In genomic region chr9:108780959-108781358, GRCm38 (mm10) we compare ENCODE assay signal across 22 mouse cellular contexts. TPM values are rescaled to one million over a fixed set of nuclear protein-coding genes. Genes with fewer than 3 reads are reported as not detected.
A peak's percentile ranks its signal among the peaks of the same experiment; 100 is the strongest.
DNase-seq lines count a peak whose midpoint lies in the region; ATAC-seq and TF ChIP-seq lines count a peak whose summit lies in the region.
"Had no signal": no experiment of that assay in that cellular context is flagged by ENCODE, and none has a peak within 500 bp of the region (broad histone marks: within the 10 kb centered on the region; RNA-seq: fewer than 3 reads in every experiment).

No protein-coding gene starts in this region.

- DNase-seq in heart, adult 11 months = peak; percentile 93
- no peak for DNase-seq in heart, adult 18-20 months
- peak; percentile 77 for DNase-seq in kidney, adult 2 months
- peak; percentile 74 for DNase-seq in kidney, adult 9 months
- peak; percentile 64 for DNase-seq in testis, postnatal 10 days (ENCODE audit: low spot score)
- DNase-seq in adrenal gland, adult 2 months = no peak
- DNase-seq: adrenal gland, postnatal 25 days; cerebellum, adult 8-10 months; gastrocnemius, postnatal 10 days; heart, adult 2 months; left cerebral cortex, postnatal 4 days; liver; lung, postnatal 36 days; spleen, adult 18-20 months had no signal

- ATAC-seq in kidney, embryonic 15.5 days (replicated peaks; ENCODE audit: low FRiP score) = no peak
- ATAC-seq: inflammation-experienced regulatory T-cells, adult 6 months; midbrain, embryonic 15.5 days had no signal

- 37% methylated on average over 5 of the region's 5 CpGs for WGBS in kidney, adult 2 months
- 59% methylated on average over 5 of the region's 5 CpGs for WGBS in kidney, embryonic 15.5 days

- TF ChIP-seq CTCF in kidney, adult 2 months (conservative IDR thresholded peaks at IDR 0.05; ENCODE audit: insufficient read depth, insufficient read length, low read depth, low read length) = no peak

- H3K4me1 ChIP-seq in kidney, adult 2 months (ENCODE audit: control insufficient read depth, insufficient read depth, low read length) = peaks cover 20% of the 10 kb centered on the region
- H3K4me1 ChIP-seq in kidney, embryonic 15.5 days = peaks cover 27% of the 10 kb centered on the region

- H3K9me3 ChIP-seq in kidney, embryonic 15.5 days (replicated peaks) = no peaks in the 10 kb centered on the region
- H3K9me3 ChIP-seq: forebrain, embryonic 12.5 days; G1E; hindbrain, embryonic 13.5 days; midbrain, embryonic 15.5 days had no signal

- H3K36me3 ChIP-seq in kidney, adult 2 months (ENCODE audit: control insufficient read depth, insufficient read depth, low read length) = no peaks in the 10 kb centered on the region
- H3K36me3 ChIP-seq in kidney, embryonic 15.5 days = peaks cover under 1% of the 10 kb centered on the region; the same call in 1 of the 2 replicates
- H3K36me3 ChIP-seq: hindbrain, embryonic 13.5 days; midbrain, embryonic 15.5 days had no signal

- no peak overlapping the region for H3K4me2 ChIP-seq in kidney, embryonic 15.5 days
- H3K4me2 ChIP-seq: forebrain, embryonic 12.5 days; hindbrain, embryonic 13.5 days; midbrain, embryonic 15.5 days had no signal

- H3K9ac ChIP-seq in kidney, embryonic 15.5 days = no peak overlapping the region
- H3K9ac ChIP-seq: forebrain, embryonic 12.5 days; midbrain, embryonic 15.5 days had no signal

- no peak overlapping the region for H3K4me3 ChIP-seq in kidney, adult 2 months (ENCODE audit: insufficient read depth, low read depth, low read length)
- no peak overlapping the region for H3K4me3 ChIP-seq in kidney, embryonic 15.5 days (replicated peaks)
- H3K4me3 ChIP-seq: forebrain, embryonic 12.5 days; heart, adult 2 months; hindbrain, embryonic 13.5 days; left cerebral cortex, adult 2 months; midbrain, embryonic 15.5 days; myocyte had no signal

- no peaks in the 10 kb centered on the region for H3K27me3 ChIP-seq in kidney, adult 2 months (replicated peaks; ENCODE audit: control insufficient read depth, insufficient read depth, low read length)
- H3K27me3 ChIP-seq in kidney, embryonic 15.5 days = no peaks in the 10 kb centered on the region
- H3K27me3 ChIP-seq: forebrain, embryonic 12.5 days; midbrain, embryonic 15.5 days had no signal

- no peak for TF ChIP-seq POLR2A in kidney, adult 2 months (IDR thresholded peaks at IDR 0.05; ENCODE audit: low read depth, low read length)

- peak overlapping the region; percentile 21 for H3K27ac ChIP-seq in kidney, adult 2 months (ENCODE audit: insufficient read depth, low read depth, low read length)
- H3K27ac ChIP-seq in kidney, embryonic 15.5 days = no peak overlapping the region
- H3K27ac ChIP-seq: forebrain, embryonic 12.5 days; heart, adult 2 months; hindbrain, embryonic 13.5 days; left cerebral cortex, adult 2 months; midbrain, embryonic 15.5 days had no signal

RNA-seq across cellular contexts. Expression of gene Ip6k2, which starts 2.6 kb away (rescaled TPM):
- 10 to 100 TPM; 16.7 to 24.8 TPM for total RNA-seq in heart, adult 18-20 months (2021)
- polyA plus RNA-seq in kidney, adult 2 months (2012; rRNA removed) = 68.3 and 78.0 TPM in 2 replicates
- 96.4 and 106 TPM in 2 replicates for polyA plus RNA-seq in kidney, embryonic 15.5 days (2015; fragmentation: Nextera tagmentation; extraction: Ambion mirVana)
- 10 to 100 TPM; 82.9 to 85.9 TPM for total RNA-seq in adrenal gland, adult 2 months (2021)
- 73.4 and 92.1 TPM in 2 replicates for polyA plus RNA-seq in adrenal gland, adult 2 months (2012; rRNA removed)

RNA-seq across cellular contexts. Expression of gene Nckipsd, which starts 27.2 kb away (rescaled TPM):
- total RNA-seq in heart, adult 18-20 months (2021) = 1 to 10 TPM; 8.6 to 9.6 TPM
- polyA plus RNA-seq in kidney, adult 2 months (2012; rRNA removed) = 19.1 and 24.1 TPM in 2 replicates
- 12.0 and 16.3 TPM in 2 replicates for polyA plus RNA-seq in kidney, embryonic 15.5 days (2015; fragmentation: Nextera tagmentation; extraction: Ambion mirVana)
- total RNA-seq in adrenal gland, adult 2 months (2021) = 10 to 100 TPM; 11.1 to 12.0 TPM
- polyA plus RNA-seq in adrenal gland, adult 2 months (2012; rRNA removed) = 43.1 and 54.5 TPM in 2 replicates

RNA-seq across cellular contexts. Expression of gene Celsr3, which starts 45.2 kb away (rescaled TPM):
- under 1 TPM in 1 of 2 experiments, not detected in 1; 0.03 TPM for total RNA-seq in heart, adult 18-20 months (2021)
- 0.18 and 0.19 TPM in 2 replicates for polyA plus RNA-seq in kidney, adult 2 months (2012; rRNA removed)
- 0.13 and 0.26 TPM in 2 replicates for polyA plus RNA-seq in kidney, embryonic 15.5 days (2015; fragmentation: Nextera tagmentation; extraction: Ambion mirVana)
- 1 to 10 TPM; 2.2 to 2.3 TPM for total RNA-seq in adrenal gland, adult 2 months (2021)
- polyA plus RNA-seq in adrenal gland, adult 2 months (2012; rRNA removed) = 4.9 and 7.2 TPM in 2 replicates
- polyA plus RNA-seq: G1E; inflammation-experienced regulatory T-cells, adult 6 months had no signal

Comparison
In these comparisons a context has a peak if more than half of its experiments do, and no peak if none do; other contexts are left out.
1. DNase-seq: peak in heart, adult 11 months (single experiment), kidney, adult 2 months (single experiment), kidney, adult 9 months (single experiment) and testis, postnatal 10 days (single experiment); none in heart, adult 18-20 months (0 of 2) and adrenal gland, adult 2 months (single experiment).